Mouse (Mus musculus) midbrain, embryonic 14.5 days (tissue): ENCODE measurements around the gene Ice2. TPM values are rescaled to one million over a fixed set of nuclear protein-coding genes. Genes with fewer than 3 reads are reported as not detected.

Experiments used
- ATAC-seq: fragments of 200-750 bp; cut with Nextera tagmentation; 2 replicates; pipeline ENCODE4 v1.8.0; 2017; ENCODE audit warnings: moderate number of reproducible peaks, moderate library complexity; ENCODE audit not compliant: low FRiP score, low TSS enrichment
- DNase-seq: peaks from one replicate; pipeline ENCODE4 v3.0.0-alpha.2; 2015
- H3K27ac ChIP-seq: fragments of 300-500 bp; sonication (generic); replicated peaks from 2 replicates; pipeline ENCODE4 v1.5.1; 2014; ENCODE audit warnings: mild to moderate bottlenecking, low read depth, low read length, moderate library complexity
- H3K27me3 ChIP-seq: fragments of 300-500 bp; sonication (generic); 2 replicates; pipeline ENCODE4 v1.6.1; 2014; ENCODE audit warnings: low read length, control low read depth, mixed read lengths; ENCODE audit not compliant: control insufficient read depth, insufficient read depth
- H3K36me3 ChIP-seq: fragments of 300-500 bp; sonication (generic); 2 replicates; pipeline ENCODE4 v1.6.1; 2014; ENCODE audit warnings: low read length, control low read depth; ENCODE audit not compliant: control insufficient read depth, insufficient read depth
- H3K4me1 ChIP-seq: fragments of 300-500 bp; sonication (generic); 2 replicates; pipeline ENCODE4 v1.6.1; 2014; ENCODE audit warnings: mild to moderate bottlenecking, antibody characterized with exemption, low read length, control low read depth; ENCODE audit not compliant: control insufficient read depth, insufficient read depth
- H3K4me2 ChIP-seq: fragments of 300-500 bp; sonication (generic); 2 replicates; pipeline ENCODE4 v1.6.1; 2014; ENCODE audit warnings: mild to moderate bottlenecking, low read length, moderate library complexity
- H3K4me3 ChIP-seq: fragments of 300-500 bp; sonication (generic); replicated peaks from 2 replicates; pipeline ENCODE4 v1.5.1; 2014; ENCODE audit warnings: low read depth, low read length
- H3K9ac ChIP-seq: fragments of 300-500 bp; sonication (generic); replicated peaks from 2 replicates; pipeline ENCODE4 v1.6.1; 2014; ENCODE audit warnings: mild to moderate bottlenecking, low read length, moderate library complexity
- H3K9me3 ChIP-seq: fragments of 300-500 bp; sonication (generic); 2 replicates; pipeline ENCODE4 v1.6.1; 2016; ENCODE audit warnings: low read length, control low read depth, mixed read lengths; ENCODE audit not compliant: control insufficient read depth
- WGBS: fragments of 180-500 bp; shearing (Covaris S2); extraction: QIAGEN DNeasy Blood & Tissue Kit; methylation state at CpG from one replicate; pipeline ENCODE4 v1.1.7; 2014; 5-methylcytosine and 5-hydroxymethylcytosine counted together
- microRNA-seq: library from miRNA; unstranded; fragments of <30 nt; microRNA quantifications from one replicate; pipeline ENCODE4, GENCODE M21; 2016
- polyA plus RNA-seq: library from polyadenylated mRNA; unstranded; fragments of >200 nt; fragmentation: Nextera tagmentation; extraction: Ambion mirVana; gene quantifications from 2 replicates; pipeline ENCODE4 v1.2.1, GENCODE M21; 2014

The Ice2 gene
- polyA plus RNA-seq, 1 experiment from 2014 or later: 12.8 TPM

DNA sequence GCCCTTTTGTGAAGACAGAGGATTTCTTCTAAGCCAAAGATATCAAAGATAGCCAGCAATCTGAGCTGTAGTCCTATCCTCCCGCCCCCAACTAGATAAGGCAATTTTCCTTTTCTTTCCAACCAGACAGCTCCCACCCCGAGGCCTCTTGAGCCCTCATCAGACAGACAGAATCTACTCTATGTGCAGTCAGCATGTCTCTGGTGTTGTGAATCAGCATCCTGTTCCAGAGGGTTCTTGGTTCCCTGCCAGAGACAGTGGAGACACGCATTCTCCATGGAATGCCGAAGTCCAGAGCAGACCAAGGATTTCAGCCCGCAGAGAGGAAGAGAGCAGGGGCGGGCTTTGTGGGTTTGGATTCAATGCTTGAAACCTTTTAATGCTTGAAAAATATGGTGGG lies 75.0 kb downstream of the Ice2 start:
- ATAC-seq: no peak
- no peak overlapping the region for H3K9ac ChIP-seq
- WGBS: 91% methylated on average over 6 of the region's 6 CpGs
- H3K27ac ChIP-seq: no peak overlapping the region
- no peaks in the 10 kb centered on the region for H3K27me3 ChIP-seq
- no peak overlapping the region for H3K4me3 ChIP-seq
- H3K36me3 ChIP-seq: no peaks in the 10 kb centered on the region
- H3K4me2 ChIP-seq: no peak overlapping the region
- DNase-seq: peak; percentile 39
- H3K4me1 ChIP-seq: peaks cover 13% of the 10 kb centered on the region
- H3K9me3 ChIP-seq: no peaks in the 10 kb centered on the region

DNA sequence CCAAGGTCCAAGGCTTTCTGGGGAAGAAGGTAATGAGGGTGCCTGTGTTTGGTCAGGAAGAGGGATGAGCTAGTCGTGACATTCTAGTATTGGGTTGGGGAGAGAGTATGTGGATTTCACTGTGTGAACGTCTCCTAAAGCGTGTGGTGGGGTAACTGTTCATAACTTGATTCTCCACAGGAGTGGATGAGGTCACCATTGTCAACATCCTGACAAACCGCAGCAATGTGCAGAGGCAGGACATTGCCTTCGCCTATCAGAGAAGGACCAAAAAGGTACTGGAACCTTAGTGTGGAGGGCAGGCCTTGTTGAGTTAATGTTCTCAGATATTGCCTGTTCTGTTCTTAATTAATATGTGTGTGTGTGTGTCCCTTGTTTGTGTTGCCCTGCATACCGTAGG lies 78.2 kb downstream of the Ice2 start:
- Histone ChIP-seq H3K36me3 (no peaks in the 10 kb centered on the region), H3K27ac (no peak overlapping the region), H3K4me3 (no peak overlapping the region), H3K9me3 (no peaks in the 10 kb centered on the region), H3K27me3 (no peaks in the 10 kb centered on the region), H3K4me2 (no peak overlapping the region), H3K9ac (no peak overlapping the region), H3K4me1 (0 out of 2 replicates have a peak, but pooled peaks cover 3% of the 10 kb centered on the region)
- 87% methylated on average over 6 of the region's 6 CpGs for WGBS
- DNase-seq: no peak
- ATAC-seq: no peak

DNA sequence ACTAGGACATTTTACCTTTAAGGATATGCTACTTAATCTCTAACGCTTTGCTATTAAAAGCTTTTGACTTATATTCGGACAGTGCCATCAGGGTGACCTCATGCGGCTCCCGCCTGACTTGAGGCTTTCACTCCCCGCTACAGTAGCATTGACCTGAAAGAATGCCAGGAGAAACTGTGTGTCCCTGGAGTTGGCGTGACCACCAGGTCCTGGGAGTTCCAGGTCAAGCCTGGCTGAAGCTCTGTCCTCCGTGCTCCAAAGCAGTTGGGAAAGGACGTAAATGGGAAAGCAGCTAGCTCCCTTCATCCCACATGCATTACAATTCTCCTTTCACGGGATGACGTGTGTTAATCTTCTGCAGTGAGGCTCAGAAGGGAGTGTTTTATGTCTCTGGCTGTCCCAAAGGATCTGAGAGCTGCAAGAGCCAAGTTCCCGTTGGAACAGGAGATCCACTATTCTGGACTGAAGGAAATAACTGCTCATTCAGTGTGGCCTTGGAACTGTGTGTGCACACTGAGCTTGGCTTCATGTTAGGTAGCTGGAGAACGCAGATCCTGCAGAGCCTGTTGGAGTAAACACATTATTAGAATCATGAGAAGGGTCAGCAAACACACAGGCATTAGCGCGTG lies 79.6 kb downstream of the Ice2 start:
- Histone ChIP-seq H3K4me3 (no peak overlapping the region), H3K27me3 (no peaks in the 10 kb centered on the region), H3K9me3 (no peaks in the 10 kb centered on the region), H3K4me2 (no peak overlapping the region), H3K27ac (no peak overlapping the region), H3K9ac (no peak overlapping the region), H3K4me1 (no peaks in the 10 kb centered on the region), H3K36me3 (no peaks in the 10 kb centered on the region)
- ATAC-seq (no peak), DNase-seq (no peak)
- 65% methylated on average over 14 of the region's 14 CpGs for WGBS

DNA sequence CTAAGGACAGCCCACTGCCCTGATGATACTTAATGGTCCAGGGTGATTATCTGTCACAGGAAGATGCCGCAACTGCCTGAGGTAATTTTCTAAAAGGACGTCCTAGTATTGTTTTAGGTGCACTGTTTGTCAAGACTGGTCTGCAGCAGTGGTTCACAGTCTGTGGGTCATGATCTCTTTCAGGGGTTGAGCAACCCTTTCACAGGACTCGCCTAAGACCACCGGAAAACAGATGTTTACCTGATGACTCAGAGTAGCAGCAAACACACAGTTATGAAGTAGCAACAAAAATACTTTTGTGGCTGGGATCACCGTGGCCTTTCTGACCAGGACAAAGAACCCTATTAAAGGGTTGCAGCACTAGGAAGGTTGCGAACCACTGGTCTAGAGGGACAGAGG lies 80.1 kb downstream of the Ice2 start:
- Histone ChIP-seq H3K4me1 (no peaks in the 10 kb centered on the region), H3K27me3 (no peaks in the 10 kb centered on the region), H3K36me3 (no peaks in the 10 kb centered on the region), H3K4me2 (no peak overlapping the region), H3K4me3 (no peak overlapping the region), H3K27ac (no peak overlapping the region), H3K9ac (no peak overlapping the region), H3K9me3 (no peaks in the 10 kb centered on the region)
- 79% methylated on average over 6 of the region's 6 CpGs for WGBS
- DNase-seq (no peak), ATAC-seq (no peak)

DNA sequence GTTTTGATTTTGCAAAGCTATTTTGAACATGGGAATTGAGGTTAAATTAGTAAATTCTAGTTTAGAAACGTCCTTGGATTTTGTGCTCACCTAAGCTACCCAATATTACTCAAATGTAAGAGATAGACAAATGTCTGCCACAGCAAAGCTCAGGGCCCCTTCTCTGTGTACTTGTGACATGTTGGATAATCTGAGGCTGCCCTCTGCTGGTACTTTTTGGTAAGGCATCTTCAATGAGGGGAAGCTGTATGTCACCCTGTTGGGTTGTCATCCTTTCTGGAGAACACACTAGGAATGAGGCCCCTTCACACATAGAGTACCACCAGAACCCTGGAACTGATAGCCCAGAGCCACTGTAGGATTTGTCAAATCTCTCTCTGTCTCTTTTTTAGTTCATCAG lies 82.6 kb downstream of the Ice2 start:
- ATAC-seq (no peak), DNase-seq (peak; percentile 94)
- WGBS: 2% methylated on average over 1 of the region's 1 CpGs
- H3K4me2 ChIP-seq: no peak overlapping the region
- H3K4me3 ChIP-seq: no peak overlapping the region
- H3K27ac ChIP-seq: no peak overlapping the region
- no peak overlapping the region for H3K9ac ChIP-seq
- H3K4me1 ChIP-seq: no peaks in the 10 kb centered on the region
- H3K27me3 ChIP-seq: no peaks in the 10 kb centered on the region
- H3K36me3 ChIP-seq: no peaks in the 10 kb centered on the region
- H3K9me3 ChIP-seq: no peaks in the 10 kb centered on the region

Small RNA genes within 50 kb of the gene (microRNA-seq; reads per million reads assigned to microRNA genes)
- 0.59 reads per million for gene Mir3109

Other genes starting within 250 kb of the Ice2 start
- gene Anxa2, start 55.7 kb downstream of the Ice2 start, polyA plus RNA-seq: 48.8 and 105 TPM in 2 replicates